Mouse (Mus musculus): Measurements from ENCODE around the gene Zdhhc1. TPM values are rescaled to one million over a fixed set of nuclear protein-coding genes. Genes with fewer than 3 reads are reported as not detected.

Gene Zdhhc1
- total and polyA plus RNA-seq, 2 experiments from 2014 or later: 19.1 to 56.2 TPM

GRCm38 (mm10) chr8:105454088-105454487 is 42.6 kb downstream of the Zdhhc1 start:
- Histone ChIP-seq H3K4me1 (ENCODE audit: control insufficient read depth, insufficient read depth) (peaks cover 5% of the 10 kb centered on the region; the same call in 1 of the 2 replicates), H3K4me3 (ENCODE audit: low read depth, low read length) (no peak overlapping the region), H3K36me3 (replicated peaks; ENCODE audit: control insufficient read depth, insufficient read depth, low read length) (no peaks in the 10 kb centered on the region), H3K27ac (ENCODE audit: low read depth) (no peak overlapping the region), H3K4me2 (ENCODE audit: low read depth, low read length) (no peak overlapping the region), H3K9me3 (replicated peaks; ENCODE audit: control insufficient read depth, low read length) (no peaks in the 10 kb centered on the region), H3K27me3 (ENCODE audit: control insufficient read depth, insufficient read depth, low read length) (no peaks in the 10 kb centered on the region), H3K9ac (replicated peaks; ENCODE audit: low read depth, low read length) (no peak overlapping the region)
- WGBS: 54% methylated on average over 5 of the region's 5 CpGs
- TF ChIP-seq CTCF (IDR thresholded peaks at IDR 0.05; ENCODE audit: low read depth): no peak
- no peak for TF ChIP-seq EP300 (IDR thresholded peaks at IDR 0.05; ENCODE audit: low read depth)
- ATAC-seq (ENCODE audit: insufficient read depth, low read depth): no peak
- DNase-seq (ENCODE audit: low spot score): no peak

- peaks cover 5% of the 10 kb centered on the region; the same call in 1 of the 2 replicates for H3K4me1 ChIP-seq (ENCODE audit: control insufficient read depth, insufficient read depth)
- H3K27me3 ChIP-seq (ENCODE audit: control insufficient read depth, insufficient read depth, low read length): no peaks in the 10 kb centered on the region
- H3K4me3 ChIP-seq (ENCODE audit: low read depth, low read length): no peak overlapping the region
- H3K27ac ChIP-seq (ENCODE audit: low read depth): 0 out of 2 replicates have a peak overlapping the region, but pooled peaks have one; percentile 34
- no peak overlapping the region for H3K4me2 ChIP-seq (ENCODE audit: low read depth, low read length)
- no peaks in the 10 kb centered on the region for H3K36me3 ChIP-seq (replicated peaks; ENCODE audit: control insufficient read depth, insufficient read depth, low read length)
- no peaks in the 10 kb centered on the region for H3K9me3 ChIP-seq (replicated peaks; ENCODE audit: control insufficient read depth, low read length)
- WGBS: 56% methylated on average over 5 of the region's 5 CpGs
- no peak overlapping the region for H3K9ac ChIP-seq (replicated peaks; ENCODE audit: low read depth, low read length)
- no peak for ATAC-seq (ENCODE audit: insufficient read depth, low read depth)
- TF ChIP-seq CTCF (IDR thresholded peaks at IDR 0.05; ENCODE audit: low read depth) (no peak), EP300 (IDR thresholded peaks at IDR 0.05; ENCODE audit: low read depth) (no peak)
- DNase-seq (ENCODE audit: low spot score): no peak
Observed at GRCm38 (mm10) chr8:105453296-105453695, 43.4 kb downstream of the Zdhhc1 start.

GRCm38 (mm10) chr8:105451903-105452603 is 44.6 kb downstream of the Zdhhc1 start:
- H3K36me3 ChIP-seq (replicated peaks; ENCODE audit: control insufficient read depth, insufficient read depth, low read length): no peaks in the 10 kb centered on the region
- H3K27me3 ChIP-seq (ENCODE audit: control insufficient read depth, insufficient read depth, low read length): no peaks in the 10 kb centered on the region
- ATAC-seq (ENCODE audit: insufficient read depth, low read depth) (no peak), DNase-seq (ENCODE audit: low spot score) (no peak)
- H3K4me3 ChIP-seq (ENCODE audit: low read depth, low read length): no peak overlapping the region
- TF ChIP-seq EP300 (IDR thresholded peaks at IDR 0.05; ENCODE audit: low read depth): no peak
- TF ChIP-seq CTCF (IDR thresholded peaks at IDR 0.05; ENCODE audit: low read depth): no peak
- H3K27ac ChIP-seq (ENCODE audit: low read depth): no peak overlapping the region
- H3K9me3 ChIP-seq (replicated peaks; ENCODE audit: control insufficient read depth, low read length): no peaks in the 10 kb centered on the region
- peaks cover under 1% of the 10 kb centered on the region; the same call in 1 of the 2 replicates for H3K4me1 ChIP-seq (ENCODE audit: control insufficient read depth, insufficient read depth)
- H3K4me2 ChIP-seq (ENCODE audit: low read depth, low read length): no peak overlapping the region
- H3K9ac ChIP-seq (replicated peaks; ENCODE audit: low read depth, low read length): no peak overlapping the region
- 54% methylated on average over 15 of the region's 15 CpGs for WGBS

- Histone ChIP-seq H3K4me1 (ENCODE audit: control insufficient read depth, insufficient read depth) (no peaks in the 10 kb centered on the region), H3K27ac (ENCODE audit: low read depth) (no peak overlapping the region), H3K9ac (replicated peaks; ENCODE audit: low read depth, low read length) (no peak overlapping the region), H3K27me3 (ENCODE audit: control insufficient read depth, insufficient read depth, low read length) (no peaks in the 10 kb centered on the region; the same call in 1 of the 2 replicates), H3K36me3 (replicated peaks; ENCODE audit: control insufficient read depth, insufficient read depth, low read length) (no peaks in the 10 kb centered on the region), H3K4me2 (ENCODE audit: low read depth, low read length) (no peak overlapping the region), H3K9me3 (replicated peaks; ENCODE audit: control insufficient read depth, low read length) (no peaks in the 10 kb centered on the region), H3K4me3 (ENCODE audit: low read depth, low read length) (no peak overlapping the region)
- no peak for ATAC-seq (ENCODE audit: insufficient read depth, low read depth)
- DNase-seq (ENCODE audit: low spot score): no peak
- TF ChIP-seq CTCF (IDR thresholded peaks at IDR 0.05; ENCODE audit: low read depth) (no peak), EP300 (IDR thresholded peaks at IDR 0.05; ENCODE audit: low read depth) (no peak)
- WGBS: 77% methylated on average over 1 of the region's 1 CpGs
Observed at GRCm38 (mm10) chr8:105450977-105451376, 45.7 kb downstream of the Zdhhc1 start.

GRCm38 (mm10) chr8:105448596-105448995 is 48.1 kb downstream of the Zdhhc1 start:
- Histone ChIP-seq H3K9ac (replicated peaks; ENCODE audit: low read depth, low read length) (no peak overlapping the region), H3K4me1 (ENCODE audit: control insufficient read depth, insufficient read depth) (no peaks in the 10 kb centered on the region), H3K9me3 (replicated peaks; ENCODE audit: control insufficient read depth, low read length) (no peaks in the 10 kb centered on the region), H3K4me2 (ENCODE audit: low read depth, low read length) (no peak overlapping the region), H3K36me3 (replicated peaks; ENCODE audit: control insufficient read depth, insufficient read depth, low read length) (no peaks in the 10 kb centered on the region), H3K4me3 (ENCODE audit: low read depth, low read length) (no peak overlapping the region), H3K27me3 (ENCODE audit: control insufficient read depth, insufficient read depth, low read length) (no peaks in the 10 kb centered on the region; the same call in 1 of the 2 replicates), H3K27ac (ENCODE audit: low read depth) (no peak overlapping the region)
- ATAC-seq (ENCODE audit: insufficient read depth, low read depth): no peak
- TF ChIP-seq CTCF (IDR thresholded peaks at IDR 0.05; ENCODE audit: low read depth): no peak
- TF ChIP-seq EP300 (IDR thresholded peaks at IDR 0.05; ENCODE audit: low read depth): no peak
- no peak for DNase-seq (ENCODE audit: low spot score)
- WGBS: 75% methylated on average over 5 of the region's 5 CpGs
